Mouse (Mus musculus): ENCODE data around the gene Krt79. TPM values are rescaled to one million over a fixed set of nuclear protein-coding genes. Genes with fewer than 3 reads are reported as not detected.

Krt79 gene
- polyA plus RNA-seq, 1 experiment from 2014 or later: 0.22 TPM

DNA sequence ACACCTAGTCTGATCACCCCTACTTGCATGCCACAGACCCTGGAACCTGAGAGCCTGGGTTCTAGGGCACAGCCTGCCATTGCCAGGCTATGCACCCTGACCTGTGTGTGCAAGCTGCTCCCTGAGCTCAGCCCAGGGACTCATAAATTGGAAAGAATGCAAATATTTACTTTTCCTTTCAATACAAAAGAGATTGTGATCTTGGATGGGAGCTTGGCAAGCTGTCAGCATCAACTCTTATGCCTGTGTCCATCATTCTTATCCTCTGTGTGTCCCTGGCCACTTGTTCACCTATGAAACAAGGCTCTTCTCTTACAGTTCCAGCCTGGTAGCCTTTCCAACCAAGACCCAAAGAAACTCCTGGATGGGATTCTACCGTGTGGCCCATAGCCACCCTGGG lies 15.1 kb downstream of the Krt79 start:
- Histone ChIP-seq H3K27ac (ENCODE audit: low read depth) (no peak overlapping the region), H3K4me2 (ENCODE audit: low read length) (no peak overlapping the region), H3K9me3 (ENCODE audit: control insufficient read depth, low read length) (no peaks in the 10 kb centered on the region), H3K9ac (ENCODE audit: low read length) (no peak overlapping the region), H3K27me3 (replicated peaks; ENCODE audit: control insufficient read depth, insufficient read depth, low read length) (no peaks in the 10 kb centered on the region), H3K36me3 (ENCODE audit: control insufficient read depth, insufficient read depth, low read length) (no peaks in the 10 kb centered on the region), H3K4me1 (replicated peaks; ENCODE audit: control insufficient read depth, insufficient read depth, low read length) (peaks cover 7% of the 10 kb centered on the region; the same call in 1 of the 2 replicates), H3K4me3 (ENCODE audit: low read depth, low read length) (no peak overlapping the region)
- WGBS: 68% methylated on average over 1 of the region's 1 CpGs
- ATAC-seq (replicated peaks; ENCODE audit: low FRiP score, low TSS enrichment, low read depth) (no peak), DNase-seq (ENCODE audit: low spot score) (no peak)

DNA sequence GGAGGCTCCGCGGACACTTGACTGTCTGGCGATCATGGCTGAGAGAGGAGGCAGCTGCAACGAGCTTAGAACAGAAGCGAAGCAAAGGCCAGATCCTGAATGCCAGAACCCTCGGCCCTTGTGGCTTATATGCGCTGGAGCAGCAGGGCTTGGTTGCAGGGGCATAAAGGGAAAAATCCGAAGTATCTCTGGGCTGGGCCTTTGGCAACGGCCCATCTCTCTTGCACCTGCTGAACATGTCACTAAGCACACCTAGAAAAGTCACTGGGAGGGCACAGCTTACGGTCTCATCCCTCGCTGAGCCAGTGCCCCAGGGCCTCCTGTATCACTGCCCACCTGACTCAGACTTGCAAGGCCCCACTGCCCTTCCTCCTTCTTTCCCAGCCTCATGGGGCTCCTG lies 15.5 kb downstream of the Krt79 start, which contains the start of gene Krt4:
Gene Krt4, minus strand, starts transcription at position 101 of the 400 bp plus-strand sequence.
- H3K9me3 ChIP-seq (ENCODE audit: control insufficient read depth, low read length): no peaks in the 10 kb centered on the region
- 64% methylated on average over 11 of the region's 11 CpGs for WGBS
- ATAC-seq (replicated peaks; ENCODE audit: low FRiP score, low TSS enrichment, low read depth): no peak
- H3K27me3 ChIP-seq (replicated peaks; ENCODE audit: control insufficient read depth, insufficient read depth, low read length): no peaks in the 10 kb centered on the region
- no peak within 1 kb of the TSS for H3K4me3 ChIP-seq (ENCODE audit: low read depth, low read length)
- DNase-seq (ENCODE audit: low spot score): no peak
- H3K9ac ChIP-seq (ENCODE audit: low read length): no peak within 1 kb of the TSS
- H3K27ac ChIP-seq (ENCODE audit: low read depth): no peak within 1 kb of the TSS
- H3K4me2 ChIP-seq (ENCODE audit: low read length): no peak within 1 kb of the TSS
- H3K4me1 ChIP-seq (replicated peaks; ENCODE audit: control insufficient read depth, insufficient read depth, low read length): peaks cover 3% of the 10 kb centered on the region; the same call in 1 of the 2 replicates
- no peaks in the 10 kb centered on the region for H3K36me3 ChIP-seq (ENCODE audit: control insufficient read depth, insufficient read depth, low read length)

DNA sequence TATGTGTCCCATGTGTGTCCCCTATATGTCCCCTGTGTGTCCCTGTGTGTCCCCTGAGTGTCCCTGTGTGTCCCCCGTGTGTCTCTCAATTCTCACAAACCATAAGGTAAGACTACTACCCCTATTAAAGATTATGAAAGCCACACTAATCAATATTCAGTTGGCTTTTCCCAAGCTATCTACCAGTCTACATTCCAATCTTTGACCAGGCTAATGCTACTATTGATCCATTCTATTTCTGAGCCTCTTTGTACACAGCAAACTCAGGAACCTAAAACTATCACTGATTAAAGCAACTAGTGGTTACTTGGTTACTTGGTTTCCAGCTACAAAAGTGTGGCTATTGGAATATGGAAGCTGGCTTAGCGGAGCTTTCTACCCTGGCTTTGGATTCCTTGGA lies 17.8 kb downstream of the Krt79 start:
- Histone ChIP-seq H3K4me2 (ENCODE audit: low read length) (no peak overlapping the region), H3K27me3 (replicated peaks; ENCODE audit: control insufficient read depth, insufficient read depth, low read length) (no peaks in the 10 kb centered on the region), H3K4me3 (ENCODE audit: low read depth, low read length) (no peak overlapping the region), H3K9ac (ENCODE audit: low read length) (no peak overlapping the region), H3K36me3 (ENCODE audit: control insufficient read depth, insufficient read depth, low read length) (no peaks in the 10 kb centered on the region), H3K4me1 (replicated peaks; ENCODE audit: control insufficient read depth, insufficient read depth, low read length) (no peaks in the 10 kb centered on the region), H3K27ac (ENCODE audit: low read depth) (no peak overlapping the region), H3K9me3 (ENCODE audit: control insufficient read depth, low read length) (no peaks in the 10 kb centered on the region)
- 79% methylated on average over 2 of the region's 2 CpGs for WGBS
- ATAC-seq (replicated peaks; ENCODE audit: low FRiP score, low TSS enrichment, low read depth) (no peak), DNase-seq (ENCODE audit: low spot score) (no peak)

DNA sequence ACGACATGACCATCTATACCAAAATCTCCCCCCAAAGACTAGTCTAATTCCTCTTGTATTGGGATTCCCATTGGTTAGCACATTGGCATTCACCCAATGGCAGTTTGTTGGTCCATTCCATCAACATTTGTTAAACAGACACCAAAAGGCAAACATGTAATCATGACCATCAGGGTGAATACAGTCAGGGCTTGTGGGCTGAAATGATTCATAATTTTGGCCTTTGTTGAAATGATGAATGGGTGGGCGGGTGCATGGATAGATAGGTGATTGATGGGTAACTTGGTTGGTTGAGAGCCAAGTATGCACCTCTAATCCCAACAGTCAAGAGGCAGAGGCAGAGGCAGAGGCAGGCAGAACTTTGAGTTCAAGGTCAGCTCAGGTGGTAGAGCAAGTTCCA lies 24.1 kb downstream of the Krt79 start:
- Histone ChIP-seq H3K4me3 (ENCODE audit: low read depth, low read length) (no peak overlapping the region), H3K4me2 (ENCODE audit: low read length) (no peak overlapping the region), H3K27me3 (replicated peaks; ENCODE audit: control insufficient read depth, insufficient read depth, low read length) (no peaks in the 10 kb centered on the region), H3K36me3 (ENCODE audit: control insufficient read depth, insufficient read depth, low read length) (no peaks in the 10 kb centered on the region), H3K9me3 (ENCODE audit: control insufficient read depth, low read length) (no peaks in the 10 kb centered on the region), H3K27ac (ENCODE audit: low read depth) (no peak overlapping the region), H3K4me1 (replicated peaks; ENCODE audit: control insufficient read depth, insufficient read depth, low read length) (no peaks in the 10 kb centered on the region), H3K9ac (ENCODE audit: low read length) (no peak overlapping the region)
- DNase-seq (ENCODE audit: low spot score) (no peak), ATAC-seq (replicated peaks; ENCODE audit: low FRiP score, low TSS enrichment, low read depth) (no peak)
- WGBS: 69% methylated on average over 2 of the region's 2 CpGs

DNA sequence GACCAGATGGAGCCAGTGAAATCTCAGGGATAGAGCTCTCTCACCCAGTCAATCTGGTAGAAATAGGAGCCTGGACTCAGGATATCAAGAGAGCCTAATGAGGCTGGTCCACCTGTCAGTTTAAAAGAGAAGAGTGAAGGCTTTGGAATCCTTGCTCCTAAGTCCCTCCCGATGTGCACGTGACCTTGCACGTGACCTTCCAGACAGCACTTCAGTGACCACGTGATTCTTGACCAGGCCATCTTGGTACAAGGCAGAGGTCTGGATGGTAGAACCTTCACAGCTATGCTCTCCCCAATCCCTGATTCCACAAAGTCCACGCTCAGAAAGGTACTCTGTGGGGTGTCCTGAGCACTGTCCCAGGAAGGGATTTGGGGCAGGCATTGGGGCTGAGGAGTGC lies 35.3 kb downstream of the Krt79 start:
- H3K9ac ChIP-seq (ENCODE audit: low read length): no peak overlapping the region
- H3K9me3 ChIP-seq (ENCODE audit: control insufficient read depth, low read length): no peaks in the 10 kb centered on the region
- no peaks in the 10 kb centered on the region for H3K4me1 ChIP-seq (replicated peaks; ENCODE audit: control insufficient read depth, insufficient read depth, low read length)
- H3K27me3 ChIP-seq (replicated peaks; ENCODE audit: control insufficient read depth, insufficient read depth, low read length): no peaks in the 10 kb centered on the region
- no peak for DNase-seq (ENCODE audit: low spot score)
- no peak for ATAC-seq (replicated peaks; ENCODE audit: low FRiP score, low TSS enrichment, low read depth)
- WGBS: 79% methylated on average over 5 of the region's 5 CpGs
- H3K4me2 ChIP-seq (ENCODE audit: low read length): no peak overlapping the region
- H3K27ac ChIP-seq (ENCODE audit: low read depth): no peak overlapping the region
- H3K36me3 ChIP-seq (ENCODE audit: control insufficient read depth, insufficient read depth, low read length): no peaks in the 10 kb centered on the region
- H3K4me3 ChIP-seq (ENCODE audit: low read depth, low read length): no peak overlapping the region

DNA sequence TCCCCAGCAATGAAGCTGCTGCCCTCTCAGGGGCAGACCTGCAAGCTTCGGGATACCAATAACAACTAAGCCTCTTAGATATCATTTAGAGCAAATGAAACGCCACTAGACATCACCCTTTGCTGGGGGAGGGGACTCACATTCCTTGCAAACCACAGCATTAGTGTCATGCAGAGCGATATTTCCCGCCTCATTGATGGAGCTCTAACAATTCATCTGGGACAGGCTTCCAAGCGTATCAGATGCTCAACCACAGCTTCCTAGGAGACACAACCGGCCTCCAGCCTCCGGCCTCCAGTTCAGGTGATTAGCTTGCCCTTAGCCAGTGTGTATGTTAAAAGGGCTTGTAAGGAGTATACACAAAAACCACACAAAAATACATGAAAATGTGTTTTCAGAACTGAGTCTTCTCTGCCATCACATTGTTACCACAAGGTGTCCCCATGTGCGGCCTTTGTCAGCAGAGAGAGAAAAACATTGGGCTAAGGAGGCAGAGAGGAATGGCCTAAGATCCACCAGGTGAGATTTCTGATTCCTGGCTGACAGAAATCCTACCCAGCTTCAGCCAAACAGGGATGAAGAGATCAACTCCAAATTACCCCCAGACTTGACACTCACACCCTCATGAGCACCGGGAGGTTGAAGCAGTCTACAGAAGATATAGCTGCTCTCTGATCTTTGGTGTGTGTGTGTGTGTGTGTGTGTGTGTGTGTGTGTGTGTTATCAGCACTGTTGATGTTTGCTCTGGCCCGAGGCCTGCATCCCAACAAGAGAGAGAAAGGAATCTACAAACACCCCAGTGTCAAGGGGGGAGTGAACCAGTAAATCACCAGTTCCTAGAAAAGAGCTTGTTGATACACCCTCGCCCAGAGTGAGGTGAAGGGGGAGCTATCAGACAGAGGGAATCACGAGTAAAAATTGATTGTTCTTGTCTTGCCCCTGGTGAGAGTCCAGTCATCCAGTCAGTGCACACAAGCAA lies 37.7 kb downstream of the Krt79 start:
- H3K4me1 ChIP-seq (replicated peaks; ENCODE audit: control insufficient read depth, insufficient read depth, low read length): no peaks in the 10 kb centered on the region
- no peak overlapping the region for H3K9ac ChIP-seq (ENCODE audit: low read length)
- no peak for DNase-seq (ENCODE audit: low spot score)
- no peaks in the 10 kb centered on the region for H3K9me3 ChIP-seq (ENCODE audit: control insufficient read depth, low read length)
- H3K4me2 ChIP-seq (ENCODE audit: low read length): no peak overlapping the region
- WGBS: 51% methylated on average over 12 of the region's 12 CpGs
- no peaks in the 10 kb centered on the region for H3K36me3 ChIP-seq (ENCODE audit: control insufficient read depth, insufficient read depth, low read length)
- no peak overlapping the region for H3K27ac ChIP-seq (ENCODE audit: low read depth)
- no peak overlapping the region for H3K4me3 ChIP-seq (ENCODE audit: low read depth, low read length)
- no peaks in the 10 kb centered on the region for H3K27me3 ChIP-seq (replicated peaks; ENCODE audit: control insufficient read depth, insufficient read depth, low read length)
- ATAC-seq (replicated peaks; ENCODE audit: low FRiP score, low TSS enrichment, low read depth): no peak

DNA sequence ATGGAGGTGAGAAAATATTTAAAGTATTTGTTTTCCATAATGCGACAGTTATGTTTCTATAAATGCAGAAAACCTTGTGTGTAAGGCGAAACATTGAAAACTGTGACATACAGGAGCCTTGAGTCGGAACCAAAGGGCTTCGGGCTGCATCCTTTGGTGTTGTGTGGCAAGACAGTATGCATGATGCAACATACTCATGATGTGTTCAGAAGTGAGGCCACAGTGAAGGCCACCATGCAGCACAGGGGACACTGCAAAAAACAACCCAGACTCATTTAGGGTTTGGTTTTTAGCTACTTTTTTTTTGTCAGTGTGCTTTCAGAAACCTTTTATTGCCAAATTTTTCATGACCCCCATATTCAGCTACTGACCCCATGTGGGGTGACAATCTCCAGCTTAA lies 44.9 kb downstream of the Krt79 start:
- WGBS: 96% methylated on average over 4 of the region's 4 CpGs
- Histone ChIP-seq H3K9me3 (ENCODE audit: control insufficient read depth, low read length) (no peaks in the 10 kb centered on the region), H3K4me1 (replicated peaks; ENCODE audit: control insufficient read depth, insufficient read depth, low read length) (no peaks in the 10 kb centered on the region), H3K36me3 (ENCODE audit: control insufficient read depth, insufficient read depth, low read length) (no peaks in the 10 kb centered on the region), H3K27ac (ENCODE audit: low read depth) (no peak overlapping the region), H3K27me3 (replicated peaks; ENCODE audit: control insufficient read depth, insufficient read depth, low read length) (no peaks in the 10 kb centered on the region), H3K4me2 (ENCODE audit: low read length) (no peak overlapping the region), H3K4me3 (ENCODE audit: low read depth, low read length) (no peak overlapping the region), H3K9ac (ENCODE audit: low read length) (no peak overlapping the region)
- DNase-seq (ENCODE audit: low spot score) (no peak), ATAC-seq (replicated peaks; ENCODE audit: low FRiP score, low TSS enrichment, low read depth) (no peak)

DNA sequence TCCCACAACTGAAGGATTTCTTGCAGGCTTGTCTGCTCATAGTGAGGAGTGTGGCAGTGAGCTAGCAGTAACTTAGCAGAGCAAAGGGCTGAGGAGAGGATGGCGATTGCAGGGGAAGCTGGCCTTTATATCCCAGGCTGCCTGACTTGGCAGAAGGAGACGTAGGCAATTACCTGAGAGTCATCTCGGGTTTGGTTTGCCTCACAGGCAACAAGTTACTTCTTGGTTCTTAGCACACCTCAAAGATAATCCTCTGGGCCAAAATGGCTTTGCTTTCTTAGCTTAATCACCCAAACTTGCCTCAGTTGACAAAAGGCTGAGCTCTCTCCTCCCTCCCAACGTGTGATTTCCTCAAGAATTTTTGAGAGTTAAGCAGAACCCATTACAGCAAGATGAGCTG lies 47.3 kb downstream of the Krt79 start, which contains the start of gene Krt76:
Gene Krt76, minus strand, starts transcription at position 101 of the 400 bp plus-strand sequence.
- H3K27me3 ChIP-seq (replicated peaks; ENCODE audit: control insufficient read depth, insufficient read depth, low read length): no peaks in the 10 kb centered on the region
- H3K4me3 ChIP-seq (ENCODE audit: low read depth, low read length): no peak within 1 kb of the TSS
- ATAC-seq (replicated peaks; ENCODE audit: low FRiP score, low TSS enrichment, low read depth) (no peak), DNase-seq (ENCODE audit: low spot score) (no peak)
- no peak within 1 kb of the TSS for H3K9ac ChIP-seq (ENCODE audit: low read length)
- H3K9me3 ChIP-seq (ENCODE audit: control insufficient read depth, low read length): no peaks in the 10 kb centered on the region
- no peaks in the 10 kb centered on the region for H3K36me3 ChIP-seq (ENCODE audit: control insufficient read depth, insufficient read depth, low read length)
- WGBS: 60% methylated on average over 4 of the region's 4 CpGs
- H3K4me2 ChIP-seq (ENCODE audit: low read length): no peak within 1 kb of the TSS
- H3K27ac ChIP-seq (ENCODE audit: low read depth): no peak within 1 kb of the TSS
- H3K4me1 ChIP-seq (replicated peaks; ENCODE audit: control insufficient read depth, insufficient read depth, low read length): no peaks in the 10 kb centered on the region

DNA sequence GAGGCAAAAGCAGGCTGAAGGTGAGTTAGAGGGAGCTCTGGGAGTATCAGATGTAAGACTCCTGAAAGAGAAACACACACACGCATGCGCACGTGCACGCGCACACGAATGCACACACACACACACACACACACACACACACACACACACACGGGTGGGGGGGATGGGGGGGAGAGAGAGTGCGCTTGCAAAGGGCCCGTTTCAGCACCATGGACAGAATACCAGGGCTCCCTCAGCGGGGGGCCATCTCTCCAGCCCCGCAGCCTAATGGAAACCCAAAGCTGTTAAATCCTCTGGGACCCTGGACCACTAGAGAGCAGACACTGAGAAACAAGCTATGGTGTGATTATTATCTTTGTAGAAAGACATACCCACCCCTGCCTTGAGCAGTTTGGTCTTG lies 60.3 kb downstream of the Krt79 start:
- peak; percentile 59 for DNase-seq (ENCODE audit: low spot score)
- Histone ChIP-seq H3K27me3 (replicated peaks; ENCODE audit: control insufficient read depth, insufficient read depth, low read length) (no peaks in the 10 kb centered on the region), H3K4me1 (replicated peaks; ENCODE audit: control insufficient read depth, insufficient read depth, low read length) (no peaks in the 10 kb centered on the region), H3K4me2 (ENCODE audit: low read length) (no peak overlapping the region), H3K9ac (ENCODE audit: low read length) (no peak overlapping the region), H3K36me3 (ENCODE audit: control insufficient read depth, insufficient read depth, low read length) (no peaks in the 10 kb centered on the region), H3K4me3 (ENCODE audit: low read depth, low read length) (no peak overlapping the region), H3K9me3 (ENCODE audit: control insufficient read depth, low read length) (no peaks in the 10 kb centered on the region), H3K27ac (ENCODE audit: low read depth) (no peak overlapping the region)
- WGBS: 20% methylated on average over 11 of the region's 11 CpGs
- ATAC-seq (replicated peaks; ENCODE audit: low FRiP score, low TSS enrichment, low read depth): no peak

Measured in intestine, embryonic 14.5 days (tissue).